Mouse (Mus musculus): ENCODE data around the gene Tchp. TPM values are rescaled to one million over a fixed set of nuclear protein-coding genes. Genes with fewer than 3 reads are reported as not detected.

The Tchp gene
- polyA plus RNA-seq, 1 experiment = 74.7 TPM

DNA sequence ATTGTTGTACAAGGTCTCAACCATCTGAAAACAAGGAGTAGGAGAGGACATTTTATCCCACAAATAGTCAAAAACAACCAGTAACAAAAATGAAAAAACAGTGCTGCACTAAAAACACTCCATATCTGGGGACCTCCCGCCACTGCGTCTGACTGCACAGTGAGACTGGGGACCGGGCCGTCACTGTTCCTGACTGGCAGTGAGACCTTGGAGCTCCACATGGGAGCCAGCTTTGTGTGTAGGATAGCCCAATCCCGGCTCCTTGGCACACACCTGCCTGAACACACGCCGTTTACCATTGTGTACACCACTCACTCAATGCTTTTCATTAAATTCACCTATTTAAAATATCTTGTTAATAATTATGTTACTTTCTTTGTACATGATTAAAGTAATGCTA, 59.6 kb downstream of the Tchp start:
- no peaks in the 10 kb centered on the region for H3K27me3 ChIP-seq (ENCODE audit: control insufficient read depth, insufficient read depth, low read length)
- H3K4me3 ChIP-seq (ENCODE audit: control insufficient read depth, low read depth, low read length) = no peak overlapping the region
- TF ChIP-seq CTCF (IDR thresholded peaks at IDR 0.05; ENCODE audit: control insufficient read depth, insufficient read depth, insufficient replicate concordance, low read depth, low read length) (no peak), POLR2A (IDR thresholded peaks at IDR 0.05; ENCODE audit: control insufficient read depth, low read depth, low read length) (no peak)
- no peaks in the 10 kb centered on the region for H3K36me3 ChIP-seq (ENCODE audit: control insufficient read depth, insufficient read depth, low read length)
- H3K4me1 ChIP-seq (ENCODE audit: control insufficient read depth, insufficient read depth, low read length) = peaks cover 2% of the 10 kb centered on the region; the same call in 1 of the 2 replicates
- H3K27ac ChIP-seq (ENCODE audit: control insufficient read depth, insufficient read depth, low read depth, low read length) = no peak overlapping the region

DNA sequence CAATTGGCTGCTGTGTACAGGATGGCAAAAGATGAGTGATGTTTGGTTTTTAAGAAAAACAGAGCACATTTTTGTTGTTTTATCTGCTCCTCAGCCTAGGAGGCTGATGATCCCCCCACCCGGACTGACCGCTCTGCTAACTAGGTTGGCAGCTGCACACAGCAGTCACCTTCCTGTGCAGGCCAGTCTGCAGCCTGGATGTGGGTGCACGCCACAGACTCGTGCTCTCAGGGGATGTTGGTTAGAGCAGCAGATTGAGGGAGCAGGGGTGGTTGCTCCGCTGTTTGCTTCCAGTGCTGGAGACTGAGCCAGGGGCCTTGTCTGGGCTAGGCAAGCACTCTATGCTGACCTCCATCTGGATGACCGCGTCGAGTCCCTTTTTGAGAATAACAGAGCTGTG, 62.2 kb downstream of the Tchp start:
- Histone ChIP-seq H3K4me3 (ENCODE audit: control insufficient read depth, low read depth, low read length) (no peak overlapping the region), H3K36me3 (ENCODE audit: control insufficient read depth, insufficient read depth, low read length) (no peaks in the 10 kb centered on the region), H3K27ac (ENCODE audit: control insufficient read depth, insufficient read depth, low read depth, low read length) (no peak overlapping the region), H3K27me3 (ENCODE audit: control insufficient read depth, insufficient read depth, low read length) (no peaks in the 10 kb centered on the region), H3K4me1 (ENCODE audit: control insufficient read depth, insufficient read depth, low read length) (peaks cover 7% of the 10 kb centered on the region)
- TF ChIP-seq POLR2A (IDR thresholded peaks at IDR 0.05; ENCODE audit: control insufficient read depth, low read depth, low read length) (no peak), CTCF (IDR thresholded peaks at IDR 0.05; ENCODE audit: control insufficient read depth, insufficient read depth, insufficient replicate concordance, low read depth, low read length) (no peak)

DNA sequence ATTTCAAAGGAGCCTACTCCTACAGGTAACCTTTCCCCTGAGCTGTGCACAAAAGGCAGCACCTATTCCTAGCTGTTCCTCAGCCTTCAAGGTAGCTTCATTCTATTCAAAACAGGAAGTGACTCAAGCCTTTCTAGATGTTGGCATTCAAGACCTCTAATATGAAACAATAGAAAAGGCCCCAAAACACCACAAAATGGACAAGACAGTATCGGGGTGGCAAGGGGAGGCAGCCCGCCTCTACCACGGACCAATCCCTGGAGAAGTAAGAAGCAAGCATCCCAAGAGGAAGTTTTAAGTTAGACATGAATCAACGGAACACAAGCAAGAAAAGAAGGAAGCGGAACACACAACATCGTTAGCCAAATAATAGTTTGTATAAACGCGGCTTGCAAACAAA, 64.2 kb downstream of the Tchp start:
- no peak overlapping the region for H3K4me3 ChIP-seq (ENCODE audit: control insufficient read depth, low read depth, low read length)
- peaks cover 17% of the 10 kb centered on the region for H3K4me1 ChIP-seq (ENCODE audit: control insufficient read depth, insufficient read depth, low read length)
- TF ChIP-seq CTCF (IDR thresholded peaks at IDR 0.05; ENCODE audit: control insufficient read depth, insufficient read depth, insufficient replicate concordance, low read depth, low read length) (no peak), POLR2A (IDR thresholded peaks at IDR 0.05; ENCODE audit: control insufficient read depth, low read depth, low read length) (no peak)
- H3K27ac ChIP-seq (ENCODE audit: control insufficient read depth, insufficient read depth, low read depth, low read length) = no peak overlapping the region
- no peaks in the 10 kb centered on the region for H3K27me3 ChIP-seq (ENCODE audit: control insufficient read depth, insufficient read depth, low read length)
- no peaks in the 10 kb centered on the region for H3K36me3 ChIP-seq (ENCODE audit: control insufficient read depth, insufficient read depth, low read length)

Other genes with a start within 250 kb of the Tchp start
- 22.5 and 23.4 TPM in 2 replicates for gene Fam222a, start 139.7 kb upstream of the Tchp start, polyA plus RNA-seq (2012; rRNA removed)
- gene Trpv4, start 49.3 kb upstream of the Tchp start, polyA plus RNA-seq (2012; rRNA removed) = 0.93 and 1.9 TPM in 2 replicates
- 10.5 TPM in 2 replicates for gene Gltp, start 16.8 kb upstream of the Tchp start, polyA plus RNA-seq (2012; rRNA removed)
- gene Ankrd13a, start 66.9 kb downstream of the Tchp start, polyA plus RNA-seq (2012; rRNA removed) = 167 and 170 TPM in 2 replicates
- 15.1 and 16.1 TPM in 2 replicates for gene Git2, start 67.8 kb downstream of the Tchp start, polyA plus RNA-seq (2012; rRNA removed)
- gene 1500011B03Rik, start 115.7 kb downstream of the Tchp start, polyA plus RNA-seq (2012; rRNA removed) = 51.7 and 67.4 TPM in 2 replicates
- 54.0 and 68.8 TPM in 2 replicates for gene 4930519G04Rik, start 145.9 kb downstream of the Tchp start, polyA plus RNA-seq (2012; rRNA removed)
- not detected in 2 replicates for gene Gm9936, start 150.9 kb downstream of the Tchp start, polyA plus RNA-seq (2012; rRNA removed)
- 3.9 and 4.4 TPM in 2 replicates for gene Oasl2, start 189.2 kb downstream of the Tchp start, polyA plus RNA-seq (2012; rRNA removed)
- gene Oasl1, start 215.5 kb downstream of the Tchp start, polyA plus RNA-seq (2012; rRNA removed) = 3.0 and 4.2 TPM in 2 replicates
- gene 2210016L21Rik, start 234.4 kb downstream of the Tchp start, polyA plus RNA-seq (2012; rRNA removed) = 3.9 and 4.5 TPM in 2 replicates

Data from testis, adult 2 months (tissue).